ENCODE assay signal across 20 mouse cellular contexts in the genomic region with DNA sequence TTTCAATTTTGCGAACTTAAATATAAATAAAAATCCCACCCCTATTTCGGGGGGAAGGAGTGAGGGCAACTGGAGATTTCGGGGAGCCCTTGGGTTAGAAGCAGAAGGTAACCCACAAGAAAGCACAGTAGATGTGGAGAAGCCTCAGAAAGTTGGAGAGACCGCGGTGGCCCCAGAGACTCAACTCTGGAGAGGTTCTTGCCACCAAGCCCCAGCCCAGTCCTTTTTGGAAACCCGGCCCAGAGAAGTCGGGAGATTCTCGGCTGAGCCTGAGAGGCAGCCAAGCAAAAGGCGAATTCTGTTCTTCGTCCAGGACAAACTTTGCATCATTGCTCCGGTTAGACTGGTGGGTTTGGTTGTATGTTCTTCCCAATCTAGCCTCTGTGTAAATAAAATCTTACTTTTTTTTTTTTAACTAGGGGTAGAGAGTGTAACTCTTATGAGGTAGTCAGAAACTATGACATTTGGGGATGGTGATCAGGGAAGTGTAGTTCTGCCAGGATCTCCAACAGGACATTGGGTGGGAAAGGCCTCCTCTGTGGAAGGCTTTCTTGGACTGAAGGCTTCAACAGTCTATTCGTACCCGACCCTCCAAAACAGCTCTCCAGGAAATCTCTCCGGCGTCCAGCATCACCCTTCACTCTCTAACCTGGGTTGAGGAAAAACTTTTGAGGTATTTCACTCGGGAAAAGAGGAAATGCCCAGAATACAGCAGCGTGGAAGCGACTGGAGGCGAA. TPM values are rescaled to one million over a fixed set of nuclear protein-coding genes. Genes with fewer than 3 reads are reported as not detected.
DNase-seq lines count a peak whose midpoint lies in the region; ATAC-seq lines count a peak whose summit lies in the region.
"Had no signal": no experiment of that assay in that cellular context is flagged by ENCODE, and none has a peak within 500 bp of the region (broad histone marks: within the 10 kb centered on the region; RNA-seq: fewer than 3 reads in every experiment).

No protein-coding gene starts in this region.

- H3K4me2 ChIP-seq in hindbrain, embryonic 14.5 days (replicated peaks) = peak overlapping the region; percentile 56
- H3K4me2 ChIP-seq in midbrain, embryonic 13.5 days (replicated peaks) = peak overlapping the region; percentile 73
- H3K4me2 ChIP-seq: heart, embryonic 12.5 days had no signal

- WGBS in hindbrain, embryonic 14.5 days = 2% methylated on average over 19 of the region's 19 CpGs
- WGBS in midbrain, embryonic 13.5 days = 3% methylated on average over 19 of the region's 19 CpGs

- H3K9me3 ChIP-seq in hindbrain, embryonic 14.5 days (ENCODE audit: control insufficient read depth, low read length) = no peaks in the 10 kb centered on the region
- H3K9me3 ChIP-seq in midbrain, embryonic 13.5 days = no peaks in the 10 kb centered on the region
- H3K9me3 ChIP-seq: heart, embryonic 12.5 days; limb, embryonic 12.5 days had no signal

- peak overlapping the region; percentile 41 for H3K9ac ChIP-seq in hindbrain, embryonic 14.5 days
- H3K9ac ChIP-seq in midbrain, embryonic 13.5 days (replicated peaks) = peak overlapping the region; percentile 64
- H3K9ac ChIP-seq: heart, embryonic 12.5 days; limb, embryonic 12.5 days had no signal

- peak overlapping the region; percentile 39 for H3K4me3 ChIP-seq in hindbrain, embryonic 14.5 days (replicated peaks; ENCODE audit: low read length)
- H3K4me3 ChIP-seq in midbrain, embryonic 13.5 days (replicated peaks) = peak overlapping the region; percentile 63
- H3K4me3 ChIP-seq: heart, embryonic 12.5 days; limb, embryonic 12.5 days had no signal

- intact Hi-C loops in heart, postnatal 25 days (cut with DNase I) = loop anchor here (5.0 to 10.0 kb wide), 2 partner anchors 154 to 797 kb away; no protein-coding TSS in a partner anchor

- no peaks in the 10 kb centered on the region for H3K36me3 ChIP-seq in hindbrain, embryonic 14.5 days (replicated peaks; ENCODE audit: control insufficient read depth, insufficient read depth)
- H3K36me3 ChIP-seq in midbrain, embryonic 13.5 days = no peaks in the 10 kb centered on the region
- H3K36me3 ChIP-seq: heart, embryonic 12.5 days; limb, embryonic 12.5 days had no signal

- DNase-seq in ZHBTc4 (ENCODE audit: low read depth, low spot score) (peak; percentile 23), MN1 (ENCODE audit: low spot score) (no peak)
- peak; percentile 59 for DNase-seq in embryo, embryonic 10.5 days (ENCODE audit: low spot score)
- no peak for DNase-seq in hindbrain, embryonic 14.5 days (ENCODE audit: low spot score)
- no peak for DNase-seq in right cerebral cortex, adult 18-20 months
- no peak for DNase-seq in heart, postnatal 25 days (ENCODE audit: low spot score)
- DNase-seq: adrenal gland, postnatal 25 days; gastrocnemius, postnatal 25 days; kidney, adult 8-10 months; layer of hippocampus, postnatal 36 days; lung, postnatal 4 days had no signal

- no peaks in the 10 kb centered on the region for H3K4me1 ChIP-seq in hindbrain, embryonic 14.5 days (replicated peaks; ENCODE audit: control insufficient read depth, insufficient read depth, low read length)
- peaks cover 26% of the 10 kb centered on the region for H3K4me1 ChIP-seq in midbrain, embryonic 13.5 days (replicated peaks)

- peaks cover 85% of the 10 kb centered on the region for H3K27me3 ChIP-seq in hindbrain, embryonic 14.5 days (ENCODE audit: control insufficient read depth, insufficient read depth, low read length)
- peaks cover 84% of the 10 kb centered on the region for H3K27me3 ChIP-seq in midbrain, embryonic 13.5 days

- ATAC-seq in hindbrain, embryonic 14.5 days (ENCODE audit: low FRiP score) = no peak
- ATAC-seq in midbrain, embryonic 13.5 days = no peak
- no peak for ATAC-seq in frontal cortex, adult (ENCODE audit: low TSS enrichment)
- ATAC-seq: CD4-positive, CD25-positive, alpha-beta regulatory T cell, adult 4 months had no signal

- no peak overlapping the region for H3K27ac ChIP-seq in hindbrain, embryonic 14.5 days
- peak overlapping the region; percentile 32 for H3K27ac ChIP-seq in midbrain, embryonic 13.5 days
- H3K27ac ChIP-seq: limb, embryonic 12.5 days had no signal

RNA-seq across cellular contexts. Expression of gene En1, which starts 1.5 kb away (rescaled TPM):
- 2.7 and 6.2 TPM in 2 replicates for polyA plus RNA-seq in hindbrain, embryonic 14.5 days (2014; fragmentation: Nextera tagmentation; extraction: Ambion mirVana)
- polyA plus RNA-seq in midbrain, embryonic 13.5 days (2015; fragmentation: Nextera tagmentation; extraction: Ambion mirVana) = 9.0 and 13.6 TPM in 2 replicates
- total RNA-seq in heart, postnatal 25 days (2021) = not detected
- total RNA-seq: adrenal gland, postnatal 25 days; hematopoietic stem cell, adult 5-6 weeks; layer of hippocampus, postnatal 36 days; MEL had no signal
- polyA plus RNA-seq: CD4-positive, CD25-positive, alpha-beta regulatory T cell, adult 4 months; large intestine, adult 2 months; liver, embryonic 16.5 days had no signal

Comparison
In these comparisons a context has a peak if more than half of its experiments do, and no peak if none do; other contexts are left out.
1. DNase-seq: peak in ZHBTc4 (single experiment) and embryo, embryonic 10.5 days (single experiment); none in hindbrain, embryonic 14.5 days (single experiment), right cerebral cortex, adult 18-20 months (single experiment), MN1 (single experiment) and heart, postnatal 25 days (single experiment).